Mouse (Mus musculus): Measurements from ENCODE around the gene Lgi4. TPM values are rescaled to one million over a fixed set of nuclear protein-coding genes. Genes with fewer than 3 reads are reported as not detected.

The Lgi4 gene
- polyA plus RNA-seq, 1 experiment from 2014 or later, result 0.70 TPM

DNA sequence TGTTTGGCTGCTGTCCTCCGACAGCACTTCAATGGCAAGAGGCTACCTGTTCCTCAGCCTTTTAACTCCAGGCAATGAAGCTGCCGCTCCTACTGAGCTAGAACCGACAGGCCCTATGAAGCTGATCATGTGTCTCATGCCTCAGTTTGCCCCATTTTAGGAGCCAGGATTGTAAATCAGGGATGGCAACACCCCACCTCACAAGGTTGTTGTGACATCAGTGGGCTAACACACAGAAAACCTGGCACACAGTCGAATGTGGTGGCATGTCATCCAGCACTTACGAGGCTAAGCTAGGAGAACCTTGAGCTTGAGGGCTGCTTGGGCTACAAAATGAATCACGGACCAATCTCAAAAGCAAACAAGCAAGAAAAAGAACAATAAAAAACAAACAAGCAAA is 931 bp upstream of the Lgi4 start:
- no peak overlapping the region for H3K27ac ChIP-seq (ENCODE audit: low read depth, low read length)
- H3K4me3 ChIP-seq (ENCODE audit: low read depth, low read length), result no peak overlapping the region
- H3K4me1 ChIP-seq (replicated peaks; ENCODE audit: control insufficient read depth, insufficient read depth, low read length), result no peaks in the 10 kb centered on the region
- no peaks in the 10 kb centered on the region for H3K9me3 ChIP-seq (ENCODE audit: control insufficient read depth)
- H3K4me2 ChIP-seq (replicated peaks; ENCODE audit: low read depth), result no peak overlapping the region
- H3K9ac ChIP-seq (ENCODE audit: low read depth, low read length), result no peak overlapping the region
- H3K36me3 ChIP-seq (ENCODE audit: control insufficient read depth, insufficient read depth), result no peaks in the 10 kb centered on the region
- no peak for TF ChIP-seq CTCF (IDR thresholded peaks at IDR 0.05; ENCODE audit: low read depth)
- WGBS, result 85% methylated on average over 6 of the region's 6 CpGs
- no peak for ATAC-seq
- peaks cover 5% of the 10 kb centered on the region for H3K27me3 ChIP-seq (replicated peaks; ENCODE audit: control insufficient read depth, insufficient read depth, low read length)

DNA sequence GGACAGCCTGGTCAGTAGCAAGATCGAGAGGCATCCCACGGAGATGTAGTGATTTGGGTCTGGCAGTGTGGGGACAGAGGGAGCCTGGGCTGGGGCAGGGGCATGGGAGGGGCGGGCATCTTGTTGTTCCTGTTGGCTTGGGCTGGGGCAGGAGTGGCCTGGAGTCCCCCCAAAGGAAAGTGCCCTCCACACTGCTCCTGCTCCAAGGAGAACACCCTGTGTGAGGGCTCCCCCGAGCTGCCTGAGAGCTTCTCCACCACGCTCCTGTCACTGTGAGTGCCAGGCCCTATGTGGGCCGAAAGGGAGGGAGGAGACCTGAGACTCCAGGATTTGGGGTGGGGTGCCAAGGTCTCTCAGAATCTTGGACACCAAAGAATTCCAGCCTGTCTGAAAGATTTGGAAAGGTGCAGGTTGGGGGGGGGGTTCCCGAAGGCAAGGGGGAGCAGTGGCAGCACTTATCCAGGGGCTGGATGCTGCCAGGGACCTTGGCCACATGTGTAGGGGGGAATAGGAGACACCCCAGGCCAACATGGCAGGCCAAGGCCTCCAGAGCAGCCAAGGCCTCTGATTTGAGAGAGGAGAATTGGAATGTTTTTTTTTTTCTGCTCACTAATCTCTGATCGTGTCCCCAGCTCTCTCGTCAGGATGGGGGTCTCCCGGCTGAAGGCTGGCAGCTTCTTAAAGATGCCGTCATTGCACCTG is 928 bp downstream of the Lgi4 start:
- H3K9ac ChIP-seq (ENCODE audit: low read depth, low read length), result no peak overlapping the region
- no peaks in the 10 kb centered on the region for H3K9me3 ChIP-seq (ENCODE audit: control insufficient read depth)
- no peak for TF ChIP-seq CTCF (IDR thresholded peaks at IDR 0.05; ENCODE audit: low read depth)
- H3K36me3 ChIP-seq (ENCODE audit: control insufficient read depth, insufficient read depth), result no peaks in the 10 kb centered on the region
- 81% methylated on average over 11 of the region's 11 CpGs for WGBS
- no peaks in the 10 kb centered on the region for H3K4me1 ChIP-seq (replicated peaks; ENCODE audit: control insufficient read depth, insufficient read depth, low read length)
- H3K27ac ChIP-seq (ENCODE audit: low read depth, low read length), result no peak overlapping the region
- no peaks in the 10 kb centered on the region for H3K27me3 ChIP-seq (replicated peaks; ENCODE audit: control insufficient read depth, insufficient read depth, low read length)
- no peak overlapping the region for H3K4me3 ChIP-seq (ENCODE audit: low read depth, low read length)
- H3K4me2 ChIP-seq (replicated peaks; ENCODE audit: low read depth), result no peak overlapping the region
- ATAC-seq, result no peak

DNA sequence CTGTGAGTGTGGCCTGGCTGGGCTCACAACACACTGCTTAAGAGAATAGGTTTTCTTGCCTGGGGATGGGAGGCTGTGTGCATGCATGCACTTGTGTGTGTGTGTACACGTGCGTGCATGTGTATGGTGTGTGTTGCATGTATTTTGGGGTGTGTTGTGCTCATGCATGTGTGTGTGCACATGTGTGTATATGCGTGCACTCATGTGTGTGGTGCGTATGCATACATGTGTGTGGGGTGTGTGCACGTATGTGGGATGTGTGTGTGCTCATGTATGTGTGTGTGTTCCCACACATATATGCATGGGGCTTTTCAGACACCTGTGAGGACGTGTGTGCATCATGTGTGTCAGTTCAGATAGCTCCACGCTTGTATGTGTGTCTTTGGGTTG is 1.5 kb downstream of the Lgi4 start:
- ATAC-seq, result no peak
- no peaks in the 10 kb centered on the region for H3K9me3 ChIP-seq (ENCODE audit: control insufficient read depth)
- no peaks in the 10 kb centered on the region for H3K36me3 ChIP-seq (ENCODE audit: control insufficient read depth, insufficient read depth)
- H3K4me1 ChIP-seq (replicated peaks; ENCODE audit: control insufficient read depth, insufficient read depth, low read length), result no peaks in the 10 kb centered on the region
- no peak for TF ChIP-seq CTCF (IDR thresholded peaks at IDR 0.05; ENCODE audit: low read depth)
- H3K27me3 ChIP-seq (replicated peaks; ENCODE audit: control insufficient read depth, insufficient read depth, low read length), result no peaks in the 10 kb centered on the region
- H3K9ac ChIP-seq (ENCODE audit: low read depth, low read length), result no peak overlapping the region
- no peak overlapping the region for H3K27ac ChIP-seq (ENCODE audit: low read depth, low read length)
- no peak overlapping the region for H3K4me3 ChIP-seq (ENCODE audit: low read depth, low read length)
- WGBS, result 91% methylated on average over 7 of the region's 7 CpGs
- no peak overlapping the region for H3K4me2 ChIP-seq (replicated peaks; ENCODE audit: low read depth)

DNA sequence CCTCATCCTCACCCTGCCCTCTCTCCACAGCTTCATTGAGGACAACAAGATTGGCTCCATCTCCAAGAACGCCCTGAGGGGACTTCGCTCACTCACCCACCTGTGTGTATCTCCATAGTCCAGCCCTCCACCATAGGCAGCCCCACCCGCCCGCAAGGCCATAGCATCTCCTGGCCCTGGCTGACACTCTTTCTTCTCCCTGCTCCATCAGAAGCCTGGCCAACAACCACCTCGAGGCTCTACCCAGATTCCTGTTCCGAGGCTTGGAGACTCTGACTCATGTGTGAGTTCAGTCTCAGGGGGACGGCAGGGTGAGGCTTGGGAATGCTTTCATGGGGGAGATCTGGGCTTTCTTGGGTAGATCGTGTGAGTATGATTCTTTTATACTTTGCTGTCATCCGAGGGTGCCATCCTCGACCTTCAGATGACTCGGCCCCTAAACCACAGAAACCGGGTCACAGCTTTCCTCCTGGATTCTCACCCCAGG is 4.0 kb downstream of the Lgi4 start:
- H3K4me1 ChIP-seq (replicated peaks; ENCODE audit: control insufficient read depth, insufficient read depth, low read length), result no peaks in the 10 kb centered on the region

GRCm38 (mm10) chr7:31067836-31068235 is 8.7 kb downstream of the Lgi4 start:
- Histone ChIP-seq H3K4me3 (ENCODE audit: low read depth, low read length) (no peak overlapping the region), H3K4me2 (replicated peaks; ENCODE audit: low read depth) (no peak overlapping the region), H3K9ac (ENCODE audit: low read depth, low read length) (no peak overlapping the region), H3K9me3 (ENCODE audit: control insufficient read depth) (no peaks in the 10 kb centered on the region), H3K4me1 (replicated peaks; ENCODE audit: control insufficient read depth, insufficient read depth, low read length) (no peaks in the 10 kb centered on the region; the same call in 1 of the 2 replicates), H3K36me3 (ENCODE audit: control insufficient read depth, insufficient read depth) (no peaks in the 10 kb centered on the region), H3K27me3 (replicated peaks; ENCODE audit: control insufficient read depth, insufficient read depth, low read length) (no peaks in the 10 kb centered on the region), H3K27ac (ENCODE audit: low read depth, low read length) (no peak overlapping the region)
- no peak for TF ChIP-seq CTCF (IDR thresholded peaks at IDR 0.05; ENCODE audit: low read depth)
- 41% methylated on average over 5 of the region's 5 CpGs for WGBS
- ATAC-seq, result no peak

More for the DNA sequence above, 4.0 kb downstream of the Lgi4 start:
- Histone ChIP-seq H3K4me2 (replicated peaks; ENCODE audit: low read depth) (no peak overlapping the region), H3K27ac (ENCODE audit: low read depth, low read length) (no peak overlapping the region), H3K36me3 (ENCODE audit: control insufficient read depth, insufficient read depth) (no peaks in the 10 kb centered on the region), H3K4me3 (ENCODE audit: low read depth, low read length) (no peak overlapping the region), H3K9ac (ENCODE audit: low read depth, low read length) (no peak overlapping the region), H3K9me3 (ENCODE audit: control insufficient read depth) (no peaks in the 10 kb centered on the region), H3K27me3 (replicated peaks; ENCODE audit: control insufficient read depth, insufficient read depth, low read length) (no peaks in the 10 kb centered on the region)
- WGBS, result 85% methylated on average over 12 of the region's 12 CpGs
- no peak for ATAC-seq
- TF ChIP-seq CTCF (IDR thresholded peaks at IDR 0.05; ENCODE audit: low read depth), result no peak

GRCm38 (mm10) chr7:31069491-31069890 is 10.3 kb downstream of the Lgi4 start:
- H3K9ac ChIP-seq (ENCODE audit: low read depth, low read length), result no peak overlapping the region
- no peaks in the 10 kb centered on the region for H3K9me3 ChIP-seq (ENCODE audit: control insufficient read depth)
- no peak overlapping the region for H3K4me2 ChIP-seq (replicated peaks; ENCODE audit: low read depth)
- H3K4me1 ChIP-seq (replicated peaks; ENCODE audit: control insufficient read depth, insufficient read depth, low read length), result no peaks in the 10 kb centered on the region; the same call in 1 of the 2 replicates
- H3K27ac ChIP-seq (ENCODE audit: low read depth, low read length), result no peak overlapping the region
- H3K4me3 ChIP-seq (ENCODE audit: low read depth, low read length), result no peak overlapping the region
- H3K36me3 ChIP-seq (ENCODE audit: control insufficient read depth, insufficient read depth), result no peaks in the 10 kb centered on the region
- no peak for TF ChIP-seq CTCF (IDR thresholded peaks at IDR 0.05; ENCODE audit: low read depth)
- no peaks in the 10 kb centered on the region for H3K27me3 ChIP-seq (replicated peaks; ENCODE audit: control insufficient read depth, insufficient read depth, low read length)
- no peak for ATAC-seq
- 87% methylated on average over 14 of the region's 14 CpGs for WGBS

Data from intestine, postnatal 0 days (tissue).